Mouse (Mus musculus): ENCODE measurements at regions not wholly inside any gene's neighbourhood (a gene's known extent, or its start where the extent isn't known, plus 50 kb on each side); places are given as distances from the start of the nearest gene placed in this dataset.

DNA sequence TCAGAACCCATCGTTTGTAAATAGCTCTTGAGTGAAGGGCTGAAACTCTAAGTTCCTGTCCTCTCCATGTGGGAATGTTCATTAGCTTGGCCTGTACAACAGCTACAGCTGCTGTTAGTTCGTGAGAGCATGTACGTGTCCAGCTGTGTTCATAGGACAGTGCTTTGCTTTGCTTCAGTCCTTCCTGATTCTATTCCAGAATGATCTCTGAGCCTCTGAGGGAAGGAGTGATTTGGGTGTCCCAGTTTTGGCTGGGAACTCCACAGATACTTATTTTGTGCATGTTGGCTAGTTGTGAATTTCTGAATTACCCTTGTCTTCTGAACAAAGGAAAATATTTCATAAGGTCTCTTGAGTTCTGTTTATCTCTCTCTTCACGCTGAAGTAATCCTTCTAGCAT lies 261.0 kb downstream of the Impad1 start:
- TF ChIP-seq CTCF (IDR thresholded peaks at IDR 0.05; ENCODE audit: borderline replicate concordance, insufficient read depth, low read length) (no peak), POLR2A (IDR thresholded peaks at IDR 0.05; ENCODE audit: low read depth, low read length) (no peak)

All from embryonic fibroblast, embryonic 13.5 days (primary cell).